Mouse (Mus musculus) hematopoietic stem cell, adult 5-6 weeks (primary cell): ENCODE data around the gene Akr1cl. TPM values are rescaled to one million over a fixed set of nuclear protein-coding genes. Genes with fewer than 3 reads are reported as not detected.

Source experiments
- ATAC-seq, 2 experiments: fragments of 125-278 bp in 1 of 2; replicated peaks in 1 of 2; 2 replicates each; pipeline ENCODE4 v1.8.0; 2016 to 2017; ENCODE audit warnings: inconsistent platforms in 2 of 2, mild to moderate bottlenecking in 2 of 2, moderate number of reproducible peaks in 2 of 2, low read depth in 1 of 2, moderate TSS enrichment in 1 of 2; ENCODE audit not compliant: low FRiP score in 2 of 2, poor library complexity in 2 of 2, severe bottlenecking in 2 of 2, insufficient read depth in 1 of 2, low TSS enrichment in 1 of 2
- total RNA-seq: library from RNA; stranded (forward); fragments of 172-1452, 232-1000 nt; gene quantifications from 2 replicates; pipeline ENCODE4 v1.2.3, GENCODE M21; 2017

Akr1cl gene
- total RNA-seq, 1 experiment from 2014 or later: not detected

- ATAC-seq: no peak
These were observed 19.8 kb downstream of the Akr1cl start for GRCm38 (mm10) chr1:65012726-65013125.

- peak; percentile 87 to 97 for ATAC-seq
These were observed 22.4 kb downstream of the Akr1cl start for GRCm38 (mm10) chr1:65010153-65010552.

GRCm38 (mm10) chr1:65005575-65005974, 27.0 kb downstream of the Akr1cl start:
- no peak for ATAC-seq

- ATAC-seq: no peak
These were observed 28.0 kb downstream of the Akr1cl start for GRCm38 (mm10) chr1:65004526-65004925.

- no peak for ATAC-seq
These were observed 39.4 kb downstream of the Akr1cl start for GRCm38 (mm10) chr1:64993206-64993605.

- no peak for ATAC-seq
These were observed 44.4 kb downstream of the Akr1cl start for GRCm38 (mm10) chr1:64988176-64988575.

- peak; percentile 73 to 76 for ATAC-seq
These were observed 46.4 kb downstream of the Akr1cl start for GRCm38 (mm10) chr1:64986120-64986519.

- ATAC-seq: no peak
These were observed 49.3 kb downstream of the Akr1cl start for GRCm38 (mm10) chr1:64983247-64983646.

GRCm38 (mm10) chr1:64978321-64978799, 54.2 kb downstream of the Akr1cl start:
- ATAC-seq: no peak

GRCm38 (mm10) chr1:64975346-64975745, 57.2 kb downstream of the Akr1cl start:
- no peak for ATAC-seq

- no peak for ATAC-seq
These were observed 61.9 kb downstream of the Akr1cl start for GRCm38 (mm10) chr1:64970685-64971084.

Other genes with a start within 250 kb of the Akr1cl start
- 9.0 and 14.4 TPM in 2 replicates for gene Plekhm3, start 75.9 kb downstream of the Akr1cl start, total RNA-seq
- not detected in 2 replicates for gene Cryge, start 18.4 kb upstream of the Akr1cl start, total RNA-seq
- gene Crygd, start 30.7 kb upstream of the Akr1cl start, total RNA-seq: not detected in 2 replicates
- gene Crygc, start 40.9 kb upstream of the Akr1cl start, total RNA-seq: not detected in 2 replicates
- not detected in 2 replicates for gene Crygb, start 49.5 kb upstream of the Akr1cl start, total RNA-seq
- not detected in 2 replicates for gene Cryga, start 70.6 kb upstream of the Akr1cl start, total RNA-seq
- not detected in 2 replicates for gene Gm28845, start 86.8 kb upstream of the Akr1cl start, total RNA-seq
- 1.4 TPM in 1 of 2 replicates, not detected in the other for gene D630023F18Rik, start 90.5 kb upstream of the Akr1cl start, total RNA-seq
- gene Idh1, start 153.7 kb upstream of the Akr1cl start, total RNA-seq: 49.5 and 49.6 TPM in 2 replicates
- gene Pikfyve, start 153.9 kb upstream of the Akr1cl start, total RNA-seq: 29.1 and 30.1 TPM in 2 replicates
- gene Pth2r, start 249.3 kb upstream of the Akr1cl start, total RNA-seq: not detected in 2 replicates